Mouse (Mus musculus) embryonic facial prominence, embryonic 12.5 days (tissue): Measurements from ENCODE around the gene Fbxw11. TPM values are rescaled to one million over a fixed set of nuclear protein-coding genes. Genes with fewer than 3 reads are reported as not detected.

Experiments used
- ATAC-seq: fragments of 200-750 bp; cut with Nextera tagmentation; 2 replicates; pipeline ENCODE4 v1.8.0; 2017; ENCODE audit not compliant: insufficient number of reproducible peaks, insufficient read depth, low FRiP score, low TSS enrichment
- H3K27ac ChIP-seq: fragments of 300-500 bp; sonication (generic); 2 replicates; pipeline ENCODE4 v1.5.1; 2016; ENCODE audit warnings: mild to moderate bottlenecking
- H3K27me3 ChIP-seq: fragments of 300-500 bp; sonication (generic); 2 replicates; pipeline ENCODE4 v1.6.1; 2016; ENCODE audit warnings: mild to moderate bottlenecking, moderate library complexity
- H3K36me3 ChIP-seq: fragments of 300-500 bp; sonication (generic); 2 replicates; pipeline ENCODE4 v1.6.1; 2016; ENCODE audit warnings: mild to moderate bottlenecking
- H3K4me1 ChIP-seq: fragments of 300-500 bp; sonication (generic); 2 replicates; pipeline ENCODE4 v1.6.1; 2016
- H3K4me2 ChIP-seq: fragments of 300-500 bp; sonication (generic); replicated peaks from 2 replicates; pipeline ENCODE4 v1.6.1; 2016; ENCODE audit warnings: mild to moderate bottlenecking, moderate library complexity
- H3K4me3 ChIP-seq: fragments of 300-500 bp; sonication (generic); 2 replicates; pipeline ENCODE4 v1.5.1; 2016; ENCODE audit warnings: mild to moderate bottlenecking
- H3K9ac ChIP-seq: fragments of 300-500 bp; sonication (generic); 2 replicates; pipeline ENCODE4 v1.6.1; 2016; ENCODE audit warnings: mild to moderate bottlenecking, moderate library complexity
- H3K9me3 ChIP-seq: fragments of 300-500 bp; sonication (generic); 2 replicates; pipeline ENCODE4 v1.6.1; 2016; ENCODE audit warnings: mild to moderate bottlenecking, moderate library complexity
- WGBS: fragments of 180-500 bp; shearing (Covaris S2); methylation state at CpG from one replicate; pipeline ENCODE4 v1.1.7; 2016; 5-methylcytosine and 5-hydroxymethylcytosine counted together
- polyA plus RNA-seq: library from polyadenylated mRNA; unstranded; fragments of >200 nt; fragmentation: Nextera tagmentation; extraction: Ambion mirVana; gene quantifications from 2 replicates; pipeline ENCODE4 v1.2.1, GENCODE M21; 2016

Gene Fbxw11
- polyA plus RNA-seq, 1 experiment from 2014 or later: 90.2 TPM

GRCm38 (mm10) chr11:32745466-32745865, 102.9 kb downstream of the Fbxw11 start:
- 92% methylated on average over 4 of the region's 4 CpGs for WGBS

GRCm38 (mm10) chr11:32746036-32746435, 103.5 kb downstream of the Fbxw11 start:
- Histone ChIP-seq H3K27me3 (no peaks in the 10 kb centered on the region), H3K4me2 (no peak overlapping the region), H3K4me3 (no peak overlapping the region), H3K9ac (no peak overlapping the region), H3K36me3 (peaks cover 51% of the 10 kb centered on the region), H3K27ac (no peak overlapping the region), H3K9me3 (no peaks in the 10 kb centered on the region), H3K4me1 (peaks cover 3% of the 10 kb centered on the region; the same call in 1 of the 2 replicates)
- WGBS: 66% methylated on average over 5 of the region's 5 CpGs
- no peak for ATAC-seq

More at GRCm38 (mm10) chr11:32745466-32745865, 102.9 kb downstream of the Fbxw11 start:
- ATAC-seq: no peak
- no peak overlapping the region for H3K4me2 ChIP-seq
- H3K27me3 ChIP-seq: no peaks in the 10 kb centered on the region
- H3K4me3 ChIP-seq: no peak overlapping the region
- no peak overlapping the region for H3K9ac ChIP-seq
- no peak overlapping the region for H3K27ac ChIP-seq
- peaks cover 56% of the 10 kb centered on the region for H3K36me3 ChIP-seq
- no peaks in the 10 kb centered on the region for H3K9me3 ChIP-seq
- H3K4me1 ChIP-seq: peaks cover 3% of the 10 kb centered on the region; the same call in 1 of the 2 replicates

- no peak overlapping the region for H3K9ac ChIP-seq
- 81% methylated on average over 3 of the region's 3 CpGs for WGBS
- ATAC-seq: no peak
- H3K27ac ChIP-seq: no peak overlapping the region
- H3K4me3 ChIP-seq: no peak overlapping the region
- peaks cover 48% of the 10 kb centered on the region for H3K36me3 ChIP-seq
- H3K27me3 ChIP-seq: no peaks in the 10 kb centered on the region
- no peaks in the 10 kb centered on the region for H3K9me3 ChIP-seq
- peaks cover 3% of the 10 kb centered on the region; the same call in 1 of the 2 replicates for H3K4me1 ChIP-seq
- no peak overlapping the region for H3K4me2 ChIP-seq
Measured at GRCm38 (mm10) chr11:32746475-32746874, 104.0 kb downstream of the Fbxw11 start.

- Histone ChIP-seq H3K36me3 (peaks cover 24% of the 10 kb centered on the region), H3K27me3 (no peaks in the 10 kb centered on the region), H3K9me3 (no peaks in the 10 kb centered on the region), H3K4me2 (no peak overlapping the region), H3K27ac (no peak overlapping the region), H3K4me3 (no peak overlapping the region), H3K9ac (no peak overlapping the region), H3K4me1 (peaks cover 2% of the 10 kb centered on the region; the same call in 1 of the 2 replicates)
- whole genome bisulfite sequencing: 71% methylated on average over 4 of the region's 4 CpGs
- ATAC-seq: no peak
Measured at GRCm38 (mm10) chr11:32748800-32749199, 106.3 kb downstream of the Fbxw11 start.

GRCm38 (mm10) chr11:32751863-32752594, 109.5 kb downstream of the Fbxw11 start:
- no peak for ATAC-seq
- H3K4me2 ChIP-seq: no peak overlapping the region
- no peaks in the 10 kb centered on the region for H3K9me3 ChIP-seq
- no peak overlapping the region for H3K27ac ChIP-seq
- no peak overlapping the region for H3K9ac ChIP-seq
- H3K4me3 ChIP-seq: no peak overlapping the region
- 65% methylated on average over 7 of the region's 7 CpGs for WGBS
- H3K36me3 ChIP-seq: 0 out of 2 replicates have a peak, but pooled peaks cover 1% of the 10 kb centered on the region
- H3K4me1 ChIP-seq: no peaks in the 10 kb centered on the region
- no peaks in the 10 kb centered on the region for H3K27me3 ChIP-seq

GRCm38 (mm10) chr11:32752595-32752885, 110.0 kb downstream of the Fbxw11 start:
- no peak overlapping the region for H3K4me3 ChIP-seq
- no peak overlapping the region for H3K27ac ChIP-seq
- H3K4me2 ChIP-seq: no peak overlapping the region
- ATAC-seq: no peak
- H3K27me3 ChIP-seq: no peaks in the 10 kb centered on the region
- no peaks in the 10 kb centered on the region for H3K4me1 ChIP-seq
- H3K9me3 ChIP-seq: no peaks in the 10 kb centered on the region
- no peaks in the 10 kb centered on the region for H3K36me3 ChIP-seq
- 88% methylated on average over 5 of the region's 5 CpGs for WGBS
- H3K9ac ChIP-seq: no peak overlapping the region

GRCm38 (mm10) chr11:32753358-32753757, 110.8 kb downstream of the Fbxw11 start:
- WGBS: 91% methylated on average over 2 of the region's 2 CpGs

GRCm38 (mm10) chr11:32762773-32763172, 120.2 kb downstream of the Fbxw11 start:
- no peak overlapping the region for H3K4me2 ChIP-seq
- no peaks in the 10 kb centered on the region for H3K36me3 ChIP-seq
- no peak overlapping the region for H3K4me3 ChIP-seq
- H3K9ac ChIP-seq: no peak overlapping the region
- H3K27ac ChIP-seq: no peak overlapping the region
- no peaks in the 10 kb centered on the region for H3K27me3 ChIP-seq
- WGBS: 71% methylated on average over 3 of the region's 3 CpGs
- no peak for ATAC-seq
- no peaks in the 10 kb centered on the region for H3K4me1 ChIP-seq
- no peaks in the 10 kb centered on the region for H3K9me3 ChIP-seq

More at GRCm38 (mm10) chr11:32753358-32753757, 110.8 kb downstream of the Fbxw11 start:
- Histone ChIP-seq H3K27ac (no peak overlapping the region), H3K9ac (no peak overlapping the region), H3K9me3 (no peaks in the 10 kb centered on the region), H3K4me3 (no peak overlapping the region), H3K27me3 (no peaks in the 10 kb centered on the region), H3K4me1 (no peaks in the 10 kb centered on the region), H3K4me2 (no peak overlapping the region), H3K36me3 (no peaks in the 10 kb centered on the region)
- ATAC-seq: no peak

- no peaks in the 10 kb centered on the region; the same call in 1 of the 2 replicates for H3K9me3 ChIP-seq
- no peaks in the 10 kb centered on the region for H3K27me3 ChIP-seq
- no peak overlapping the region for H3K9ac ChIP-seq
- H3K4me2 ChIP-seq: no peak overlapping the region
- H3K4me3 ChIP-seq: no peak overlapping the region
- no peaks in the 10 kb centered on the region for H3K36me3 ChIP-seq
- WGBS: 76% methylated on average over 18 of the region's 18 CpGs
- no peak for ATAC-seq
- 0 out of 2 replicates have a peak, but pooled peaks cover 3% of the 10 kb centered on the region for H3K4me1 ChIP-seq
- H3K27ac ChIP-seq: no peak overlapping the region
Measured at GRCm38 (mm10) chr11:32767496-32768230, 125.1 kb downstream of the Fbxw11 start.

GRCm38 (mm10) chr11:32768642-32769343, 126.3 kb downstream of the Fbxw11 start:
- Histone ChIP-seq H3K4me3 (no peak overlapping the region), H3K27ac (no peak overlapping the region), H3K27me3 (no peaks in the 10 kb centered on the region), H3K4me1 (0 out of 2 replicates have a peak, but pooled peaks cover 3% of the 10 kb centered on the region), H3K9me3 (no peaks in the 10 kb centered on the region; the same call in 1 of the 2 replicates), H3K36me3 (no peaks in the 10 kb centered on the region), H3K4me2 (no peak overlapping the region), H3K9ac (no peak overlapping the region)
- WGBS: 74% methylated on average over 12 of the region's 12 CpGs
- no peak for ATAC-seq

- H3K9me3 ChIP-seq: no peaks in the 10 kb centered on the region
- H3K4me1 ChIP-seq: peaks cover 5% of the 10 kb centered on the region; the same call in 1 of the 2 replicates
- WGBS: 56% methylated on average over 11 of the region's 11 CpGs
- H3K36me3 ChIP-seq: no peaks in the 10 kb centered on the region
- no peak for ATAC-seq
- H3K4me2 ChIP-seq: no peak overlapping the region
- no peak overlapping the region for H3K4me3 ChIP-seq
- H3K27ac ChIP-seq: no peak overlapping the region
- H3K27me3 ChIP-seq: no peaks in the 10 kb centered on the region
- H3K9ac ChIP-seq: no peak overlapping the region
Measured at GRCm38 (mm10) chr11:32780747-32781536, 138.4 kb downstream of the Fbxw11 start.
